Mouse (Mus musculus) spleen, adult 2 months (tissue): ENCODE measurements around the gene 1700016D06Rik. TPM values are rescaled to one million over a fixed set of nuclear protein-coding genes. Genes with fewer than 3 reads are reported as not detected.

Source experiments
- DNase-seq, 2 experiments: peaks; one replicate each; pipeline versions ENCODE4 v3.0.0 to v3.0.0-alpha.2; 2012 to 2021; ENCODE audit warnings: low spot score in 2 of 2, low read depth in 1 of 2
- H3K27ac ChIP-seq: fragments of 200-500 bp; 2 replicates; pipeline ENCODE4 v1.5.1; 2012; ENCODE audit warnings: low read length, inconsistent platforms; ENCODE audit not compliant: insufficient read depth
- H3K27me3 ChIP-seq: fragments of 200-500 bp; 2 replicates; pipeline ENCODE4 v1.6.1; 2012; ENCODE audit warnings: mild to moderate bottlenecking, moderate library complexity, low read length, inconsistent platforms; ENCODE audit not compliant: control insufficient read depth, insufficient read depth
- H3K36me3 ChIP-seq: fragments of 200-500 bp; 2 replicates; pipeline ENCODE4 v1.6.1; 2012; ENCODE audit warnings: mild to moderate bottlenecking, low read length, inconsistent platforms; ENCODE audit not compliant: control insufficient read depth, insufficient read depth
- H3K4me1 ChIP-seq: fragments of 200-500 bp; 2 replicates; pipeline ENCODE4 v1.6.1; 2011; ENCODE audit warnings: inconsistent platforms; ENCODE audit not compliant: control insufficient read depth, insufficient read depth, insufficient read length
- H3K4me3 ChIP-seq: fragments of 200-500 bp; 2 replicates; pipeline ENCODE4 v1.5.1; 2011; ENCODE audit warnings: mild to moderate bottlenecking, inconsistent platforms; ENCODE audit not compliant: insufficient read depth, insufficient read length; ENCODE audit errors: extremely low read depth
- CTCF ChIP-seq: fragments of 200-500 bp; IDR thresholded peaks from 2 replicates; pipeline ENCODE4 v1.5.1; 2011; ENCODE audit warnings: mild to moderate bottlenecking, inconsistent platforms; ENCODE audit not compliant: insufficient read depth, insufficient read length, insufficient replicate concordance; ENCODE audit errors: extremely low read depth
- POLR2A ChIP-seq: fragments of 200-500 bp; IDR thresholded peaks from 2 replicates; pipeline ENCODE4 v1.6.1; 2011; ENCODE audit warnings: low read depth, low read length, inconsistent platforms
- WGBS: fragments of 180-500 bp; shearing (Covaris S2); methylation state at CpG from one replicate; pipeline ENCODE4 v1.1.7; 2018; 5-methylcytosine and 5-hydroxymethylcytosine counted together
- polyA plus RNA-seq: library from polyadenylated mRNA; depleted of rRNA; stranded (reverse); fragments of >200 nt; gene quantifications from 2 replicates; pipeline ENCODE4 v1.2.3, GENCODE M21; 2012

Gene 1700016D06Rik
- polyA plus RNA-seq, 1 experiment: not detected

- WGBS: 88% methylated on average over 6 of the region's 6 CpGs
- DNase-seq: no peak
Observed at GRCm38 (mm10) chr8:11712244-11712643, 11.4 kb upstream of the 1700016D06Rik start.

GRCm38 (mm10) chr8:11710415-11710814 lies 9.6 kb upstream of the 1700016D06Rik start:
- WGBS: 73% methylated on average over 5 of the region's 5 CpGs
- Histone ChIP-seq H3K4me1 (no peaks in the 10 kb centered on the region), H3K27me3 (no peaks in the 10 kb centered on the region), H3K36me3 (no peaks in the 10 kb centered on the region), H3K27ac (no peak overlapping the region), H3K4me3 (no peak overlapping the region)
- no peak for TF ChIP-seq CTCF
- TF ChIP-seq POLR2A: no peak
- no peak for DNase-seq

More at GRCm38 (mm10) chr8:11712244-11712643, 11.4 kb upstream of the 1700016D06Rik start:
- no peak for TF ChIP-seq POLR2A
- no peak for TF ChIP-seq CTCF
- Histone ChIP-seq H3K36me3 (no peaks in the 10 kb centered on the region), H3K4me1 (no peaks in the 10 kb centered on the region), H3K4me3 (no peak overlapping the region), H3K27ac (no peak overlapping the region), H3K27me3 (no peaks in the 10 kb centered on the region)

- Histone ChIP-seq H3K27ac (no peak overlapping the region), H3K36me3 (no peaks in the 10 kb centered on the region), H3K27me3 (no peaks in the 10 kb centered on the region), H3K4me3 (no peak overlapping the region), H3K4me1 (no peaks in the 10 kb centered on the region)
- no peak for DNase-seq
- WGBS: 84% methylated on average over 3 of the region's 3 CpGs
- no peak for TF ChIP-seq POLR2A
- no peak for TF ChIP-seq CTCF
Observed at GRCm38 (mm10) chr8:11709542-11709941, 8.7 kb upstream of the 1700016D06Rik start.

GRCm38 (mm10) chr8:11708815-11709214 lies 8.0 kb upstream of the 1700016D06Rik start:
- Histone ChIP-seq H3K27me3 (no peaks in the 10 kb centered on the region), H3K27ac (no peak overlapping the region), H3K4me1 (no peaks in the 10 kb centered on the region), H3K4me3 (no peak overlapping the region), H3K36me3 (no peaks in the 10 kb centered on the region)
- TF ChIP-seq CTCF (no peak), POLR2A (no peak)
- no peak for DNase-seq
- WGBS: 81% methylated on average over 2 of the region's 2 CpGs

GRCm38 (mm10) chr8:11707701-11708100 lies 6.8 kb upstream of the 1700016D06Rik start:
- DNase-seq: no peak
- no peaks in the 10 kb centered on the region for H3K4me1 ChIP-seq
- no peaks in the 10 kb centered on the region for H3K36me3 ChIP-seq
- no peaks in the 10 kb centered on the region for H3K27me3 ChIP-seq
- 60% methylated on average over 3 of the region's 3 CpGs for WGBS
- H3K27ac ChIP-seq: no peak overlapping the region
- H3K4me3 ChIP-seq: no peak overlapping the region
- no peak for TF ChIP-seq CTCF
- no peak for TF ChIP-seq POLR2A

GRCm38 (mm10) chr8:11705818-11706217 lies 5.0 kb upstream of the 1700016D06Rik start:
- no peak for DNase-seq
- no peaks in the 10 kb centered on the region for H3K4me1 ChIP-seq
- no peaks in the 10 kb centered on the region for H3K27me3 ChIP-seq
- no peak overlapping the region for H3K4me3 ChIP-seq
- no peaks in the 10 kb centered on the region for H3K36me3 ChIP-seq
- TF ChIP-seq CTCF (no peak), POLR2A (no peak)
- H3K27ac ChIP-seq: no peak overlapping the region
- 84% methylated on average over 12 of the region's 12 CpGs for WGBS

- no peaks in the 10 kb centered on the region for H3K4me1 ChIP-seq
- H3K4me3 ChIP-seq: no peak overlapping the region
- H3K27me3 ChIP-seq: no peaks in the 10 kb centered on the region
- WGBS: 68% methylated on average over 6 of the region's 6 CpGs
- DNase-seq: no peak
- no peak overlapping the region for H3K27ac ChIP-seq
- H3K36me3 ChIP-seq: no peaks in the 10 kb centered on the region
- TF ChIP-seq POLR2A: no peak
- TF ChIP-seq CTCF: no peak
Observed at GRCm38 (mm10) chr8:11704716-11705420, 4.0 kb upstream of the 1700016D06Rik start.
